Mouse (Mus musculus) forebrain, embryonic 11.5 days (tissue): Measurements from ENCODE around the gene Tppp3. TPM values are rescaled to one million over a fixed set of nuclear protein-coding genes. Genes with fewer than 3 reads are reported as not detected.

Experiments
- ATAC-seq: fragments of 200-750 bp; cut with Nextera tagmentation; replicated peaks from 2 replicates; pipeline ENCODE4 v1.8.0; 2017; ENCODE audit warnings: moderate TSS enrichment; ENCODE audit not compliant: low FRiP score
- DNase-seq: peaks from one replicate; pipeline ENCODE4 v3.0.0-alpha.2; 2017; ENCODE audit warnings: low spot score
- H3K27ac ChIP-seq: fragments of 300-500 bp; sonication (generic); 2 replicates; pipeline ENCODE4 v1.5.1; 2014; ENCODE audit warnings: low read depth, low read length
- H3K27me3 ChIP-seq: fragments of 300-500 bp; sonication (generic); 2 replicates; pipeline ENCODE4 v1.6.1; 2014; ENCODE audit warnings: mild to moderate bottlenecking, low read length, mixed read lengths; ENCODE audit not compliant: control insufficient read depth, insufficient read depth
- H3K36me3 ChIP-seq: fragments of 300-500 bp; sonication (generic); 2 replicates; pipeline ENCODE4 v1.6.1; 2014; ENCODE audit warnings: mild to moderate bottlenecking, low read length, moderate library complexity, mixed read lengths; ENCODE audit not compliant: control insufficient read depth, insufficient read depth
- H3K4me1 ChIP-seq: fragments of 300-500 bp; sonication (generic); replicated peaks from 2 replicates; pipeline ENCODE4 v1.6.1; 2014; ENCODE audit warnings: low read length, mixed read lengths; ENCODE audit not compliant: control insufficient read depth, insufficient read depth
- H3K4me2 ChIP-seq: fragments of 300-500 bp; sonication (generic); 2 replicates; pipeline ENCODE4 v1.6.1; 2014; ENCODE audit warnings: low read depth, mild to moderate bottlenecking, low read length, moderate library complexity, mixed read lengths; ENCODE audit not compliant: severe bottlenecking
- H3K4me3 ChIP-seq: fragments of 300-500 bp; sonication (generic); 2 replicates; pipeline ENCODE4 v1.5.1; 2014; ENCODE audit warnings: low read depth, low read length
- H3K9ac ChIP-seq: fragments of 300-500 bp; sonication (generic); 2 replicates; pipeline ENCODE4 v1.6.1; 2014; ENCODE audit warnings: low read length
- H3K9me3 ChIP-seq: fragments of 300-500 bp; sonication (generic); 2 replicates; pipeline ENCODE4 v1.6.1; 2016; ENCODE audit warnings: low read length, mixed read lengths; ENCODE audit not compliant: control insufficient read depth
- WGBS: fragments of 180-500 bp; shearing (Covaris S2); extraction: QIAGEN DNeasy Blood & Tissue Kit; methylation state at CpG from one replicate; pipeline ENCODE4 v1.1.7; 2014; 5-methylcytosine and 5-hydroxymethylcytosine counted together
- polyA plus RNA-seq: library from polyadenylated mRNA; unstranded; fragments of >200 nt; fragmentation: Nextera tagmentation; extraction: Ambion mirVana; gene quantifications from 2 replicates; pipeline ENCODE4 v1.2.1, GENCODE M21; 2014

Gene Tppp3
- polyA plus RNA-seq, 1 experiment from 2014 or later: 37.7 TPM

- DNase-seq (no peak), ATAC-seq (no peak)
- no peaks in the 10 kb centered on the region for H3K36me3 ChIP-seq
- H3K4me3 ChIP-seq: no peak overlapping the region
- peaks cover 23% of the 10 kb centered on the region for H3K4me1 ChIP-seq
- H3K9ac ChIP-seq: no peak overlapping the region
- 90% methylated on average over 7 of the region's 7 CpGs for WGBS
- no peak overlapping the region for H3K27ac ChIP-seq
- no peaks in the 10 kb centered on the region for H3K9me3 ChIP-seq
- H3K27me3 ChIP-seq: 0 out of 2 replicates have a peak, but pooled peaks cover 2% of the 10 kb centered on the region
- no peak overlapping the region for H3K4me2 ChIP-seq
Observed at GRCm38 (mm10) chr8:105466700-105467291, 4.5 kb downstream of the Tppp3 start.

- no peaks in the 10 kb centered on the region for H3K9me3 ChIP-seq
- H3K4me1 ChIP-seq: peaks cover 19% of the 10 kb centered on the region
- DNase-seq (no peak), ATAC-seq (no peak)
- no peak overlapping the region for H3K4me3 ChIP-seq
- H3K27me3 ChIP-seq: no peaks in the 10 kb centered on the region
- no peak overlapping the region for H3K27ac ChIP-seq
- no peaks in the 10 kb centered on the region for H3K36me3 ChIP-seq
- H3K9ac ChIP-seq: no peak overlapping the region
- 85% methylated on average over 6 of the region's 6 CpGs for WGBS
- no peak overlapping the region for H3K4me2 ChIP-seq
Observed at GRCm38 (mm10) chr8:105466246-105466645, 5.1 kb downstream of the Tppp3 start.

- Histone ChIP-seq H3K36me3 (no peaks in the 10 kb centered on the region), H3K9me3 (no peaks in the 10 kb centered on the region), H3K27me3 (no peaks in the 10 kb centered on the region), H3K27ac (no peak overlapping the region), H3K4me1 (peaks cover 12% of the 10 kb centered on the region), H3K9ac (no peak overlapping the region), H3K4me3 (no peak overlapping the region), H3K4me2 (no peak overlapping the region)
- DNase-seq (no peak), ATAC-seq (no peak)
- 86% methylated on average over 7 of the region's 7 CpGs for WGBS
Observed at GRCm38 (mm10) chr8:105464595-105464994, 6.7 kb downstream of the Tppp3 start.

- 80% methylated on average over 13 of the region's 13 CpGs for WGBS
- no peak for ATAC-seq
- no peak for DNase-seq
Observed at GRCm38 (mm10) chr8:105461085-105461803, 10.1 kb downstream of the Tppp3 start.

GRCm38 (mm10) chr8:105455218-105455617 lies 16.1 kb downstream of the Tppp3 start:
- Histone ChIP-seq H3K4me1 (peaks cover 2% of the 10 kb centered on the region; the same call in 1 of the 2 replicates), H3K27ac (no peak overlapping the region), H3K9ac (no peak overlapping the region), H3K4me2 (no peak overlapping the region), H3K27me3 (no peaks in the 10 kb centered on the region), H3K36me3 (no peaks in the 10 kb centered on the region), H3K4me3 (no peak overlapping the region), H3K9me3 (no peaks in the 10 kb centered on the region)
- WGBS: 70% methylated on average over 10 of the region's 10 CpGs
- ATAC-seq: no peak
- DNase-seq: no peak

More at GRCm38 (mm10) chr8:105461085-105461803, 10.1 kb downstream of the Tppp3 start:
- H3K36me3 ChIP-seq: no peaks in the 10 kb centered on the region
- peaks cover 5% of the 10 kb centered on the region; the same call in 1 of the 2 replicates for H3K4me1 ChIP-seq
- H3K9ac ChIP-seq: no peak overlapping the region
- no peaks in the 10 kb centered on the region for H3K9me3 ChIP-seq
- no peaks in the 10 kb centered on the region for H3K27me3 ChIP-seq
- no peak overlapping the region for H3K4me2 ChIP-seq
- no peak overlapping the region for H3K4me3 ChIP-seq
- no peak overlapping the region for H3K27ac ChIP-seq

GRCm38 (mm10) chr8:105454088-105454487 lies 17.2 kb downstream of the Tppp3 start:
- WGBS: 72% methylated on average over 5 of the region's 5 CpGs
- Histone ChIP-seq H3K9ac (no peak overlapping the region), H3K9me3 (no peaks in the 10 kb centered on the region), H3K27me3 (no peaks in the 10 kb centered on the region), H3K36me3 (no peaks in the 10 kb centered on the region), H3K4me2 (no peak overlapping the region), H3K4me1 (peaks cover 2% of the 10 kb centered on the region; the same call in 1 of the 2 replicates), H3K27ac (no peak overlapping the region), H3K4me3 (no peak overlapping the region)
- DNase-seq: no peak
- ATAC-seq: no peak

- no peak overlapping the region for H3K4me2 ChIP-seq
- no peaks in the 10 kb centered on the region for H3K36me3 ChIP-seq
- H3K27me3 ChIP-seq: no peaks in the 10 kb centered on the region
- ATAC-seq (no peak), DNase-seq (no peak)
- H3K9me3 ChIP-seq: no peaks in the 10 kb centered on the region
- WGBS: 84% methylated on average over 5 of the region's 5 CpGs
- no peak overlapping the region for H3K27ac ChIP-seq
- H3K9ac ChIP-seq: no peak overlapping the region
- peaks cover 2% of the 10 kb centered on the region; the same call in 1 of the 2 replicates for H3K4me1 ChIP-seq
- H3K4me3 ChIP-seq: no peak overlapping the region
Observed at GRCm38 (mm10) chr8:105453296-105453695, 18.0 kb downstream of the Tppp3 start.

- Histone ChIP-seq H3K9me3 (no peaks in the 10 kb centered on the region), H3K27ac (no peak overlapping the region), H3K9ac (no peak overlapping the region)
Observed at GRCm38 (mm10) chr8:105451903-105452603, 19.3 kb downstream of the Tppp3 start.

More at GRCm38 (mm10) chr8:105451903-105452603, 19.3 kb downstream of the Tppp3 start:
- 0 out of 2 replicates have a peak, but pooled peaks cover 2% of the 10 kb centered on the region for H3K4me1 ChIP-seq
- H3K4me3 ChIP-seq: no peak overlapping the region
- H3K4me2 ChIP-seq: no peak overlapping the region
- no peaks in the 10 kb centered on the region for H3K36me3 ChIP-seq
- no peaks in the 10 kb centered on the region for H3K27me3 ChIP-seq
- no peak for ATAC-seq
- 55% methylated on average over 15 of the region's 15 CpGs for WGBS
- no peak for DNase-seq
